Mouse (Mus musculus): Measurements from ENCODE around the gene Itgb6.

Itgb6 gene

GRCm38 (mm10) chr2:60722514-60722913 is at the start of gene Itgb6:
Gene Itgb6, minus strand, starts transcription at chr2:60722643.
- peak; percentile 6 to 13 for DNase-seq

GRCm38 (mm10) chr2:60766420-60766819 is 44.0 kb upstream of the Itgb6 start:
- no peak for DNase-seq

GRCm38 (mm10) chr2:60756218-60756617 is 33.8 kb upstream of the Itgb6 start:
- peak in 1 of 2 experiments; percentile 5 for DNase-seq

GRCm38 (mm10) chr2:60755101-60755500 is 32.7 kb upstream of the Itgb6 start:
- no peak for DNase-seq

GRCm38 (mm10) chr2:60751274-60751673 is 28.8 kb upstream of the Itgb6 start:
- DNase-seq: no peak

GRCm38 (mm10) chr2:60750591-60750990 is 28.1 kb upstream of the Itgb6 start:
- no peak for DNase-seq

GRCm38 (mm10) chr2:60748585-60748984 is 26.1 kb upstream of the Itgb6 start:
- DNase-seq: no peak

GRCm38 (mm10) chr2:60747590-60747989 is 25.1 kb upstream of the Itgb6 start:
- no peak for DNase-seq

- no peak for DNase-seq
Observed at GRCm38 (mm10) chr2:60744674-60745073, 22.2 kb upstream of the Itgb6 start.

GRCm38 (mm10) chr2:60739389-60740137 is 17.1 kb upstream of the Itgb6 start:
- DNase-seq: no peak

- DNase-seq: no peak
Observed at GRCm38 (mm10) chr2:60730929-60731328, 8.5 kb upstream of the Itgb6 start.

GRCm38 (mm10) chr2:60730024-60730423 is 7.6 kb upstream of the Itgb6 start:
- no peak for DNase-seq

GRCm38 (mm10) chr2:60728902-60729585 is 6.6 kb upstream of the Itgb6 start:
- no peak for DNase-seq

GRCm38 (mm10) chr2:60724660-60725059 is 2.2 kb upstream of the Itgb6 start:
- no peak for DNase-seq

- DNase-seq: no peak
Observed at GRCm38 (mm10) chr2:60722967-60723366, 524 bp upstream of the Itgb6 start.

GRCm38 (mm10) chr2:60720906-60721305 is 1.5 kb downstream of the Itgb6 start:
- DNase-seq: peak in 1 of 2 experiments; percentile 42

GRCm38 (mm10) chr2:60720205-60720604 is 2.2 kb downstream of the Itgb6 start:
- peak in 1 of 2 experiments; percentile 4 for DNase-seq

- peak; percentile 27 to 28 for DNase-seq
Observed at GRCm38 (mm10) chr2:60717348-60717747, 5.1 kb downstream of the Itgb6 start.

GRCm38 (mm10) chr2:60716549-60716948 is 5.9 kb downstream of the Itgb6 start:
- no peak for DNase-seq

- DNase-seq: no peak
Observed at GRCm38 (mm10) chr2:60715771-60716170, 6.7 kb downstream of the Itgb6 start.

GRCm38 (mm10) chr2:60714971-60715502 is 7.4 kb downstream of the Itgb6 start:
- no peak for DNase-seq

- no peak for DNase-seq
Observed at GRCm38 (mm10) chr2:60714475-60714874, 8.0 kb downstream of the Itgb6 start.

GRCm38 (mm10) chr2:60713857-60714256 is 8.6 kb downstream of the Itgb6 start:
- DNase-seq: no peak

- DNase-seq: no peak
Observed at GRCm38 (mm10) chr2:60712891-60713290, 9.6 kb downstream of the Itgb6 start.
